ENCODE assay signal across 32 mouse cellular contexts in genomic region chrX:71670254-71670653, GRCm38 (mm10). TPM values are rescaled to one million over a fixed set of nuclear protein-coding genes. Genes with fewer than 3 reads are reported as not detected.
"Had no signal": no experiment of that assay in that cellular context is flagged by ENCODE, and none has a peak within 500 bp of the region (broad histone marks: within the 10 kb centered on the region; RNA-seq: fewer than 3 reads in every experiment).

No protein-coding gene starts in this region.

- H3K27ac ChIP-seq: limb, embryonic 10.5 days; limb, embryonic 12.5 days; limb, embryonic 13.5 days; limb, embryonic 15.5 days; liver, embryonic 12.5 days; liver, embryonic 13.5 days; liver, embryonic 14.5 days; liver, embryonic 15.5 days; lung, embryonic 15.5 days; macrophage; midbrain, embryonic 10.5 days; midbrain, embryonic 12.5 days; midbrain, embryonic 13.5 days; midbrain, embryonic 15.5 days; neural tube, embryonic 12.5 days had no signal

- H3K4me3 ChIP-seq: limb, embryonic 10.5 days; limb, embryonic 12.5 days; limb, embryonic 13.5 days; limb, embryonic 15.5 days; liver, embryonic 12.5 days; liver, embryonic 13.5 days; liver, embryonic 15.5 days; lung, embryonic 15.5 days; megakaryocyte, embryonic 14.5 days; midbrain, embryonic 10.5 days; midbrain, embryonic 12.5 days; midbrain, embryonic 13.5 days; midbrain, embryonic 15.5 days; myocyte; neural tube, embryonic 12.5 days had no signal

- DNase-seq: left cerebral cortex, postnatal 4 days; liver; liver, embryonic 13.5 days; liver, postnatal 0 days; lung, adult 18-20 months; lung, adult 2 months; lung, embryonic 14.5 days; lung, postnatal 10 days; lung, postnatal 14 days; lung, postnatal 36 days; midbrain, embryonic 14.5 days had no signal

RNA-seq across cellular contexts. Expression of gene Gpr50, which starts 6.8 kb away (rescaled TPM):
- total RNA-seq: liver, adult 2 months; megakaryocyte progenitor cell, adult 5-6 weeks; megakaryocyte, adult 5-6 weeks; megakaryocyte-erythroid progenitor cell, adult 5-6 weeks; monocyte, adult 5-6 weeks had no signal
